Mouse (Mus musculus): Measurements from ENCODE around the gene Hc.

Gene Hc

GRCm38 (mm10) chr2:34978226-34978625 is 83.0 kb downstream of the Hc start:
- DNase-seq (ENCODE audit: extremely low spot score, low read depth, low spot score) = no peak

- DNase-seq (ENCODE audit: extremely low spot score, low read depth, low spot score) = no peak
These were observed 84.1 kb downstream of the Hc start for GRCm38 (mm10) chr2:34976945-34977658.

DNA sequence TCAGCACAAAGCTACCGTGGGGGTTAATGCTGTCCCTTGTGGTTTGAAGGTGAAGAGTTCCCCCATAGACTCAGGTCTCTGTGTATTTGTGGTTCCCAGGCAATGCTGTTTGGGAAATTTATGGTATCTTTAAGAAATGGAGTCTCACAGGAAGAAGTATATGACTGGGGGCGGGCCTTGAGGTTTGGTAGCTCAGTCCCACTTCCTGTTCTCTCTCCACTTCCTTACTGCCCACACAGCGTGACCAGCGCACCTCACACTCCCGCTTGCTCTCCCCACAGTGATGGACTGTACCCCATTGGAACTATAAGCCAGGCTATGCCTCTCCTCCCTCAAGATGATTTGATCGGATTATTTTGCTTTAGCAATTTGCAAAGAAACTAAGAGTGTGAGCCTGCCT is 84.8 kb downstream of the Hc start:
- DNase-seq (ENCODE audit: extremely low spot score, low read depth, low spot score) = no peak

DNA sequence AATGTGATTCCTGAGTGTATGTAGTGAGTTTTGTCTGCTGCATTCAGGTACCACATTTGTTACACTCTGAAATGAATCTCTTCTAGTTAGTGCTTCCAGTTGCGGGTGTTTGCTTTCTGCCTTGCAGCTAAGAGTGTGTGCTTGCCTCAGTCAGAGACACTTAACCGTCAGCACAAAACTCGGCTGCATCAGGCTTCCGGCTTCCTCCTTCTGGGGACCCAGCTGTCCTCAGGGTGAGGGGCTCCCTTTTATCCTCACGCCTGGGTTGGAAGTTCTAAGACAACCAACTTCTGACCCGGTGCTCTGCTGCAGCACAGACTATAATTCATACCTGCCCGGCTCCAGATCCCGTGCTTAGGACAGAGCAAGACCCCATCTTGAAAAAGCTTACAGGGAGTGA is 88.2 kb downstream of the Hc start:
- DNase-seq (ENCODE audit: extremely low spot score, low read depth, low spot score) = no peak

GRCm38 (mm10) chr2:34971080-34971888 is 90.0 kb downstream of the Hc start:
- DNase-seq (ENCODE audit: extremely low spot score, low read depth, low spot score) = no peak

- no peak for DNase-seq (ENCODE audit: extremely low spot score, low read depth, low spot score)
These were observed 91.0 kb downstream of the Hc start for GRCm38 (mm10) chr2:34970092-34970750.

DNA sequence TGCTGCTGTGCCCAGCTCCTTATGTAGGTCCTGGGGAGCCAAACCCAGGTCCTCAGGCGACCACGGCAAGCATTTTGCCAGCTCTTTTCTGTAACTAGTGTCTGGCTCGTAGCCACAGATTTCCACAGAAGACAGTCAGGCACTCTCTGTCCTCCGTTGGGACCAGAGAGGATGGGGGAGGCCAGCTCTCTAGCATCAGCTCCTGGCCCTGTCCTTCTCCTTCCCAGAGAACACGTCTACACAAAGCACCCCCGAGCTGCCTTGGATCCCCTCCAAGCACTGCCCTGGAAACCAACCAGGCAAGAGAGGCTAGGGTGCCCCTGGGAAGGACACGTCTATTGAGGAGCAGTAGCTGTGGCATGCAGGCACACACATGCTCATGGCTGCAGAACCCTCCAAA is 92.1 kb downstream of the Hc start:
- DNase-seq (ENCODE audit: extremely low spot score, low read depth, low spot score) = no peak

GRCm38 (mm10) chr2:34966243-34966934 is 94.8 kb downstream of the Hc start:
- no peak for DNase-seq (ENCODE audit: extremely low spot score, low read depth, low spot score)

- DNase-seq (ENCODE audit: extremely low spot score, low read depth, low spot score) = no peak
These were observed 95.4 kb downstream of the Hc start for GRCm38 (mm10) chr2:34965806-34966205.

DNA sequence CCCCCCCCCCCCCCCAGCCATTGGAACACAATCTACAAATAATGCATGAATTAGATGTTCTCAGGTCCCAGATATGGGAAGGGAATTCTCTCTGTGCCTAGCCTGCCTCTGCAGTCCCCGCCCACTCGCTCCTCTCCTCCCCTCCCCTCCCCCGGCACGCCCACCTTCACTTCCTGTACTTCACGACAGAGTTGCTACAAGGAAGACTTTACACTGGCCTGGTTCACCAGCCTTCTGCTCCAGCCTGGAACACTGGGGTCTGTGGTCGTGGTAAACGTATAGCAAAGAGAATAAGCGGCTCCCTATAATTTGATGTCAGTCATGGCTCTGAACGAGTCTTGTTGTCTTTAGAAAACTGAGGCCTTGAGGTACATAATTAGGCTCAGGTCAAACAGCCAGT is 95.9 kb downstream of the Hc start:
- no peak for DNase-seq (ENCODE audit: extremely low spot score, low read depth, low spot score)

- DNase-seq (ENCODE audit: extremely low spot score, low read depth, low spot score) = no peak
These were observed 96.6 kb downstream of the Hc start for GRCm38 (mm10) chr2:34964651-34965050.

GRCm38 (mm10) chr2:34964230-34964629 is 97.0 kb downstream of the Hc start:
- no peak for DNase-seq (ENCODE audit: extremely low spot score, low read depth, low spot score)

GRCm38 (mm10) chr2:34963371-34963956 is 97.8 kb downstream of the Hc start:
- DNase-seq (ENCODE audit: extremely low spot score, low read depth, low spot score) = no peak

DNA sequence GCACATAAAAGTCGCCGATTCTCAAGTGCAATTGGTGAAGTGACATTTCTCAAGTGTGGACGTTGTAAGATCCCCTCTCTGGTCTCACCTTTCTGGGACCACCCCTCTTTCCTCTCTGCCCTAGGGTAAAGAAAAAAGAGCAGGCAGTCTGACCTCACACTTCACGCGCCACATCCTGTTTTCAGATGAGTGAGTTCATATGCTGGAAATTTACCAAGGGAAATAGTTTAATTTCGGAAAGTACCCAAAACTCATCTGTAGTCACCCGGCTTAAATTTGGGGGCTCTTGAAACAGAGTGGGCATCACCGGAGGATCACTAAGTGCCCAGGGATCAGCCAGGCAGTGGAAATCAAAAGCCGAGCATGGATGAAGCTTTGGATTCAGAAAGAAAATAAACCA is 98.3 kb downstream of the Hc start:
- no peak for DNase-seq (ENCODE audit: extremely low spot score, low read depth, low spot score)

DNA sequence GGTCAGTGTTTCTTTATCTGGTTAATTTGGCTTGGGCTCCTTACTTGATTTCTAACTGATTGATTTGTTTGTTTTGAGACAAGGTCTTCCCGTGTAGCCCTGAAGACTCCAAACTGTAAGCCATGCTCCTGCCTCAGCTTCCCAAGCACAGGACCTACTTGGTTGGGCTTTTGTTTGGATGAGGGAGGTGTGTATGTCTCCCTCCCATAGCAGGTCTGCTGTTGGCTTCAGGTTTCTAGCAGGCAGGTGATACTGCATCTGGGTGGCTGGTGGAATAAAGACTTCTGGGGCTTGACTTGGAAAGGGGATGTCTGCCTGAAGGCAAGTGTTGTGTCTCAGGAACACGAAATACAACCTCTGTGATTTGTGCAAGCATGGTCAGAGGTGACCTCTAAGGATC is 99.0 kb downstream of the Hc start:
- DNase-seq (ENCODE audit: extremely low spot score, low read depth, low spot score) = no peak

DNA sequence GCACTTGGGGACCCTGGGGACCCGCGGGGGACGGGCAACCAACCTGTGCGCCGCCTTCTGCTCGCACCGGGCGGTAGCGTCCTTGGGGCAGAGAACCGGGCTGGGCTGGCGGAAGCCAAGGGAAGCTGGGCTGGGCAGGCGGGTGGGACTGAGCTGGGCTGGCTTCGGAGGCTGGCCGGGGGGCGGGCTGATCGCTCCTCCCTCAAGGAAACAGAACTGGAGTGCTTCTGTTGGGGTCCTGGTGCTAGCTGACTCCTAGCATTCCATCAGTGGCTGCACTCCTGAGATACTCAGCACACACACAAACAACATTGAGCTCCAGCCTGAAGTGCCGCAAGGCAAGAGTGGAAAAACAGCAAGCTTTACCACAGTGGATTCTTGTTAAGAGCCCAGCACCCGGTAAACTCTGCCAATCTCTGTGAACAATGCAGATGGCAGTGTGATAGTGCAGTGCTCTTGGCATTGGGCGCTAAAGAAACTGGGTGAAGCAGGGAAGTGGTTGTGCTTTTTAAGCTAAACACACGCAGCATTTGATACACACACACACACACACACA is 99.7 kb downstream of the Hc start, which contains the start of gene Traf1:
Traf1 (minus strand) TSS at position 292 of the 556 bp plus-strand sequence.
- no peak for DNase-seq (ENCODE audit: extremely low spot score, low read depth, low spot score)

- DNase-seq (ENCODE audit: extremely low spot score, low read depth, low spot score) = no peak
These were observed 100.3 kb downstream of the Hc start for GRCm38 (mm10) chr2:34960966-34961365.

DNA sequence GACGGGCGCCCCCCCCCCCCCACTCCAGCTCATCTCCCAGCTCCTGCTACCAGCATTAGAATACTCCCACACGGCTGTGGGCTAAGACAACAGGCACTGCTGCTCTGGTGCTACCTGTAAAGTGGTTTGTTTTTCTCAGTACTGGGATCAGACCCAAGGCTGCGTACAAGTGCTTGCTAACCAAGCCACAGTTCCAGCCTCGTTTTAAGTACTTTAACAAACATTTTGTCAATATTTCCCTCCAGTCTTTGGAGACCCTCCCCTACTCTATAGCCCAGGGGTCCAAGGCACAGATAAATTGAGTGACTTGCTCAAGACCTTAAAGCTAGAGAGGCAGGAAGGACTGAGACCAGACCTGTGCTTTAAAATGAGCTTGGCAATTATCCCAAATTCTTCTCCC is 100.8 kb downstream of the Hc start:
- DNase-seq (ENCODE audit: extremely low spot score, low read depth, low spot score) = no peak

- no peak for DNase-seq (ENCODE audit: extremely low spot score, low read depth, low spot score)
These were observed 102.7 kb downstream of the Hc start for GRCm38 (mm10) chr2:34958582-34958981.

- no peak for DNase-seq (ENCODE audit: extremely low spot score, low read depth, low spot score)
These were observed 103.2 kb downstream of the Hc start for GRCm38 (mm10) chr2:34958036-34958435.

GRCm38 (mm10) chr2:34957405-34957804 is 103.8 kb downstream of the Hc start:
- DNase-seq (ENCODE audit: extremely low spot score, low read depth, low spot score) = no peak

Data from hindlimb bud, embryonic 11.5 days (tissue).